Mouse (Mus musculus) limb, embryonic 14.5 days (tissue): Measurements from ENCODE around the gene Tfap2c. TPM values are rescaled to one million over a fixed set of nuclear protein-coding genes. Genes with fewer than 3 reads are reported as not detected.

Source experiments
- ATAC-seq: fragments of 200-750 bp; cut with Nextera tagmentation; 2 replicates; pipeline ENCODE4 v1.8.0; 2017; ENCODE audit warnings: low read depth, moderate number of reproducible peaks, moderate TSS enrichment; ENCODE audit not compliant: low FRiP score
- DNase-seq: peaks from one replicate; pipeline ENCODE4 v3.0.0-alpha.2; 2015; ENCODE audit warnings: low spot score
- H3K27ac ChIP-seq: fragments of 300-500 bp; sonication (generic); replicated peaks from 2 replicates; pipeline ENCODE4 v1.5.1; 2014; ENCODE audit warnings: low read depth, mild to moderate bottlenecking, low read length, moderate library complexity, mixed read lengths
- H3K27me3 ChIP-seq: fragments of 300-500 bp; sonication (generic); 2 replicates; pipeline ENCODE4 v1.6.1; 2014; ENCODE audit warnings: low read length, mixed read lengths; ENCODE audit not compliant: control insufficient read depth, insufficient read depth
- H3K36me3 ChIP-seq: fragments of 300-500 bp; sonication (generic); 2 replicates; pipeline ENCODE4 v1.6.1; 2014; ENCODE audit warnings: mild to moderate bottlenecking, low read length, moderate library complexity, mixed read lengths; ENCODE audit not compliant: control insufficient read depth, insufficient read depth
- H3K4me1 ChIP-seq: fragments of 300-500 bp; sonication (generic); 2 replicates; pipeline ENCODE4 v1.6.1; 2014; ENCODE audit warnings: antibody characterized with exemption, low read length, mixed read lengths; ENCODE audit not compliant: control insufficient read depth, insufficient read depth
- H3K4me2 ChIP-seq: fragments of 300-500 bp; sonication (generic); replicated peaks from 2 replicates; pipeline ENCODE4 v1.6.1; 2014; ENCODE audit warnings: low read depth, mild to moderate bottlenecking, low read length, moderate library complexity; ENCODE audit not compliant: severe bottlenecking
- H3K4me3 ChIP-seq: fragments of 300-500 bp; sonication (generic); replicated peaks from 2 replicates; pipeline ENCODE4 v1.5.1; 2014; ENCODE audit warnings: low read length
- H3K9ac ChIP-seq: fragments of 300-500 bp; sonication (generic); 2 replicates; pipeline ENCODE4 v1.6.1; 2014; ENCODE audit warnings: mild to moderate bottlenecking, low read depth, low read length, moderate library complexity; ENCODE audit not compliant: severe bottlenecking
- H3K9me3 ChIP-seq: fragments of 300-500 bp; sonication (generic); 2 replicates; pipeline ENCODE4 v1.6.1; 2016; ENCODE audit warnings: low read length; ENCODE audit not compliant: control insufficient read depth
- POLR2A ChIP-seq: fragments of 200-500 bp; IDR thresholded peaks from 2 replicates; pipeline ENCODE4 v1.8.0; 2012; ENCODE audit warnings: inconsistent platforms, mild to moderate bottlenecking, moderate library complexity, borderline replicate concordance; ENCODE audit not compliant: insufficient read depth, insufficient read length; ENCODE audit errors: extremely low read depth
- WGBS: fragments of 180-500 bp; shearing (Covaris S2); extraction: QIAGEN DNeasy Blood & Tissue Kit; methylation state at CpG from one replicate; pipeline ENCODE4 v1.1.7; 2014; 5-methylcytosine and 5-hydroxymethylcytosine counted together
- polyA plus RNA-seq, 2 experiments: library from polyadenylated mRNA; depleted of rRNA in 1 of 2; stranded (reverse) in 1 of 2; unstranded in 1 of 2; fragments of >200 nt; fragmentation: Nextera tagmentation in 1 of 2; extraction: Ambion mirVana in 1 of 2; gene quantifications; 2 replicates each; pipeline versions ENCODE4 v1.2.1 to v1.2.3; 2012 to 2014

Tfap2c gene
- polyA plus RNA-seq, 2 experiments: 7.7 to 10.0 TPM

DNA sequence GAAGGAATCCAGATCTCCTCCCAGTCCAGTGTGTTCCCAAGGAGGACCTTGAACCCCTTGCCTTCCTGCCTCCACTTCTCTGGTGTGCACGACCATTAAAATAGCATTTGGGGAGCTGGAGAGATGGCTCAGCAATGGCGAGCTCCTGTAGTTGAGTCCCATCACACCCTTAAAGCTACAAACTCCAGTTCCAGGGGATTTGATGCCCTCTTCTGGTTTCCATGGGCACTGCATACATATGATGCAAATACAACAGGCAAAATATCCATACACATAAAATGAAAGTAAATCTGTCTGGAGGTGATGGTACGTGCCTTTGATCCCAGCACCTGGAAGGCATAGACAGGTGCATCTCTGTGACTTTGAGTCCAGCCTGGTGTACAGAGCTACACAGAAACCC is 55.2 kb downstream of the Tfap2c start:
- H3K9me3 ChIP-seq: no peaks in the 10 kb centered on the region
- H3K4me1 ChIP-seq: no peaks in the 10 kb centered on the region
- H3K4me3 ChIP-seq: no peak overlapping the region
- no peak for ATAC-seq
- H3K36me3 ChIP-seq: no peaks in the 10 kb centered on the region
- H3K4me2 ChIP-seq: no peak overlapping the region
- H3K27ac ChIP-seq: no peak overlapping the region
- H3K9ac ChIP-seq: no peak overlapping the region
- no peak for TF ChIP-seq POLR2A
- DNase-seq: no peak
- no peaks in the 10 kb centered on the region for H3K27me3 ChIP-seq
- WGBS: 86% methylated on average over 3 of the region's 3 CpGs

DNA sequence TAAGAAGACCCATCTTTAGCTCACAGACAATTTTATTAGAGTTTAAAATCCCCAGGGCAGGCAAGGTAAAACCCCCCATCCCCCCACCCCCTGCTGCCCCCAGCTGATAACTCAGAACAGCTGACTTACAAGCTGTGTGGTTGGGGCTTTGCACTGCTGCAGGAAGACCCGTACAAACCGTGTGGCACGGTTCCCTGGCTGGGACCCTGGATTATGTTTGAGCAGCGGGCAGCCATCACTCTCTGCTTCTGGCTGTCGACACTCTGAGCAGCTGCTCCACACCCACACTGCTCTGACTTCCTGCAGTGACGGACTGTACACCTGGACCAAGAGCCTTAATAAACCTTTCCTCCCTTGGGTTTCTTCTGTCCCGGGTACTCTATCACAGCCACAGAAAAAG is 56.2 kb downstream of the Tfap2c start:
- no peaks in the 10 kb centered on the region for H3K4me1 ChIP-seq
- no peak for TF ChIP-seq POLR2A
- H3K4me2 ChIP-seq: no peak overlapping the region
- H3K4me3 ChIP-seq: no peak overlapping the region
- no peak overlapping the region for H3K9ac ChIP-seq
- H3K36me3 ChIP-seq: no peaks in the 10 kb centered on the region
- H3K9me3 ChIP-seq: no peaks in the 10 kb centered on the region
- H3K27me3 ChIP-seq: no peaks in the 10 kb centered on the region
- WGBS: 16% methylated on average over 7 of the region's 7 CpGs
- ATAC-seq: peak; percentile 83
- peak; percentile 25 for DNase-seq
- H3K27ac ChIP-seq: no peak overlapping the region

DNA sequence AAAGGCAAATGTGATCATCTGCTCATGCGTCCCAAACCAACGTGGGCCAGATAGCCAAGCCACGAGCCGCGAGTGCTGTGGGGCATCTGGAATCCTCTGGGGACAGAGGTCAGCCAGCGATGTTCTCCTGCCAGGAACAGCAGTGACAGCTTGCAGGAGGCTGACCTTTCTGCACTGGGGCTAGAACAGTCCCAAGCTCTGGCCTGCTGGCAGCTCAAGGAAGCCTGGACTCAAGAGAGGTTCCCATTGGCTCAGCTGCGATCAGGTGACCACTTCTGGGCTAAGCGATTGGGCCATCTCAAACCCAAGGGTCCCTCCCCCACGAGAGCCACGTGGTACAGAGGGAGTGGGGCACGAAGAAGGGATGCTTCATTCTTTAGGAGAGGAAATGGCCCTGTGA is 58.3 kb downstream of the Tfap2c start:
- WGBS: 72% methylated on average over 11 of the region's 11 CpGs
- Histone ChIP-seq H3K9ac (no peak overlapping the region), H3K27ac (no peak overlapping the region), H3K4me3 (no peak overlapping the region), H3K4me2 (no peak overlapping the region), H3K27me3 (no peaks in the 10 kb centered on the region), H3K36me3 (no peaks in the 10 kb centered on the region), H3K4me1 (no peaks in the 10 kb centered on the region), H3K9me3 (no peaks in the 10 kb centered on the region)
- ATAC-seq (no peak), DNase-seq (no peak)
- TF ChIP-seq POLR2A: no peak

Other genes starting within 250 kb of the Tfap2c start
- gene Fam210b, start 204.0 kb upstream of the Tfap2c start, polyA plus RNA-seq (2012; rRNA removed): 9.8 and 10.7 TPM in 2 replicates
- 14.6 and 16.5 TPM in 2 replicates for gene Fam210b, start 204.0 kb upstream of the Tfap2c start, polyA plus RNA-seq (2014; fragmentation: Nextera tagmentation; extraction: Ambion mirVana)
- gene Aurka, start 179.1 kb upstream of the Tfap2c start, polyA plus RNA-seq (2012; rRNA removed): 49.8 and 58.7 TPM in 2 replicates
- gene Aurka, start 179.1 kb upstream of the Tfap2c start, polyA plus RNA-seq (2014; fragmentation: Nextera tagmentation; extraction: Ambion mirVana): 85.3 and 98.9 TPM in 2 replicates
- gene Cstf1, start 178.9 kb upstream of the Tfap2c start, polyA plus RNA-seq (2012; rRNA removed): 50.7 and 58.0 TPM in 2 replicates
- 36.9 and 43.7 TPM in 2 replicates for gene Cstf1, start 178.9 kb upstream of the Tfap2c start, polyA plus RNA-seq (2014; fragmentation: Nextera tagmentation; extraction: Ambion mirVana)
- 0.16 and 0.33 TPM in 2 replicates for gene Cass4, start 155.8 kb upstream of the Tfap2c start, polyA plus RNA-seq (2012; rRNA removed)
- 0.28 and 0.50 TPM in 2 replicates for gene Cass4, start 155.8 kb upstream of the Tfap2c start, polyA plus RNA-seq (2014; fragmentation: Nextera tagmentation; extraction: Ambion mirVana)
- 38.5 and 45.9 TPM in 2 replicates for gene Rtf2, start 109.0 kb upstream of the Tfap2c start, polyA plus RNA-seq (2012; rRNA removed)
- gene Rtf2, start 109.0 kb upstream of the Tfap2c start, polyA plus RNA-seq (2014; fragmentation: Nextera tagmentation; extraction: Ambion mirVana): 69.9 and 70.9 TPM in 2 replicates
- 0.03 TPM in 1 of 2 replicates, not detected in the other for gene Gcnt7, start 91.0 kb upstream of the Tfap2c start, polyA plus RNA-seq (2012; rRNA removed)
- 0.66 and 1.1 TPM in 2 replicates for gene Gcnt7, start 91.0 kb upstream of the Tfap2c start, polyA plus RNA-seq (2014; fragmentation: Nextera tagmentation; extraction: Ambion mirVana)
- gene Fam209, start 77.1 kb upstream of the Tfap2c start, polyA plus RNA-seq (2012; rRNA removed): 0.15 and 0.16 TPM in 2 replicates
- gene Fam209, start 77.1 kb upstream of the Tfap2c start, polyA plus RNA-seq (2014; fragmentation: Nextera tagmentation; extraction: Ambion mirVana): 0.66 TPM in 1 of 2 replicates, not detected in the other